Mouse (Mus musculus): ENCODE results near the gene Snx33.
A peak's percentile ranks its signal among the peaks of the same experiment; 100 is the strongest.
"Not testable (repeated sequence)": the region's sequence is repeated elsewhere in the genome, so short reads cannot be mapped to it uniquely, and the experiment has no call there.

Gene Snx33

DNA sequence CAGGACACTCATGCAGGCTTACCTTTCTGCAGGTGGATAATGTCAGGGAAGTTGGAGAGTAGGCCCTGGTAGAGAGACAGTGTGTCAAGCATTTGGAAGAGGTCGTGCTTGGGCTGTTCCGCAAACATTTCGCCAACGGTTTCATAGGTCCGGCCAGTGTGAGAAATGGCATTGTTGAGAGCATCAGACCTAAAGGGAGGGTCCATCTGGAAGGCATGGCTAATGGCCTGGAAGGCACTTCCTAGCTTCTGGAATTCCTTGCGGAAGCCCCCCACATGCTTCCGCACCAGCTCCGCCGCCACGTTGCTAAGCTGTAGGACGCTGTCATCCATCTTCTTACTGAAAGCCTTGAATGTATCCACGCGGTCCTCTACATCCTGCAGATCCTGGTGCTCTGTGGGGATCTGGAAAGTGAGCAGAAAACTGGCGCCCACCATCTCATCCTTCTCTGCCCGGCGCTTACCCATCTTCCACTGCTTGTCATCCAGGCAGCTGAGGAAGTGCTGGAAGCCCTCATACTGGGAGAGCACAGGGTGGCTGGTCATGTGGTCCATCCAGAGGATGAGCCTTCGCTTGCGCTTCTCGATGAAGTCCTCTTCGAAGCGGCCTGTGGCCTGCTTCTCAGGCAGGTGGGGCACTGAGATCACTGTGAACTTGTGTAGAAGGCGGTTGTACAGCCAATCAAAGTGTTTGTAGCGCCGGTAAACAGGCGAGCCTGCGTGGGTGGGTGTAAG lies 2.7 kb downstream of the Snx33 start:
- no peak for DNase-seq (ENCODE audit: low read depth, low spot score)

- no peak for DNase-seq (ENCODE audit: low read depth, low spot score)
Measured at GRCm38 (mm10) chr9:56924651-56925027, 3.5 kb downstream of the Snx33 start.

GRCm38 (mm10) chr9:56923841-56924650 lies 4.1 kb downstream of the Snx33 start:
- no peak for DNase-seq (ENCODE audit: low read depth, low spot score)

GRCm38 (mm10) chr9:56922746-56923145 lies 5.4 kb downstream of the Snx33 start:
- no peak for DNase-seq (ENCODE audit: low read depth, low spot score)

GRCm38 (mm10) chr9:56918466-56918865 lies 9.7 kb downstream of the Snx33 start:
- no peak for DNase-seq (ENCODE audit: low read depth, low spot score)

DNA sequence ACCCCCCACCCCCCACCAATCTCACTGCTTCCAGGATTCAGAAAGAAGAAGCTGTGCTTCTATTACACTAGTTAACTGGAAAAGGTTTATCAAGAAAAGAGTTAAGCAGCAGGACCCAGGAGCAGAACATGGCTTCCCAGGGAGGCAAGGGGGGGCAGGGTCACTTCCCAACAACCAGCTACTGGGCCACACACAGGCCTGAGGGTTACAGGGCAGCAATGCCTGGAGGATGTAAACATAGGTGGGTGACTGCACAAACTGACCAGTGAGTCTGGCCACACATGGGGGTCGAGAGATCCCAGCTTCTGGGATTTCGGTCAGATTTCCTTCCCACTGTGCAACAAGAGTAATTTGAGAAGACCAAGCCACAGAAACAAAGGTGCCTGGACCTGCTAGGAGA lies 11.0 kb downstream of the Snx33 start:
- no peak for DNase-seq (ENCODE audit: low read depth, low spot score)

DNA sequence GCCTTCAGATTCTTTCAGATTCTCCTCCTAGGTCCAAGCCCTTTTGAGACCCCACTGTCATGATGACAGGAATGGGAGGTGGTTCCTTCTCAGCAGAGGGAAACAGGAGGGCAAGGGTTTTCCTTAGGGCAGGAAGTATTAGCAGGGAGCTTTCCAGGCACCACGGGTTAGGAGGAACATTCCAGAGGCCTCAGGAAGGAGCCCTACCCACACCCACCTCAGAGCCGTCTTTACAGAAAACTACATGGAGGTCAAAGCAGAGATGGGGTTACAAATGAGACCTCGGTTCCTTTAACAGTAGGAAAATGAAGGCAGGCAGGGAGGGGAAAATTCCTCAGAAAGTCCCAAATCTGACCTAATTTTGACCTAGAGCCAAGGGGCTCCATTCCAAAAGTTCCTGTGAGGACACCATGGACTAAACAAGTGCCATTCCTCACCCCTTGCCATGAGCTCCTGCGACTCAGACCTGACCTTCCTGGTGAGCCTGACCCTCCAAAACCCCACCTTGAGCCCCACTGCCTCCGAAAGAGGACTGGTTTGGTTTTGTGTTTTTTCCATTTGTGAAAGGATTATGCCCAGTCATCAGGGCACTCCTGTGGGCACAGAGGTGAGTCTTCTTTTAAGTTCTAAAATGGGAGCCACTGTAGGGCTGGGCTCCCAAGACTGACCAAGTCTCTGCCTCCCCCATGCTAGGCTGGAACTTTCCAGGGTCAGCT lies 12.3 kb downstream of the Snx33 start:
- DNase-seq (ENCODE audit: low read depth, low spot score) = no peak

- no peak for DNase-seq (ENCODE audit: low read depth, low spot score)
Measured at GRCm38 (mm10) chr9:56915116-56915515, 13.1 kb downstream of the Snx33 start.

- no peak for DNase-seq (ENCODE audit: low read depth, low spot score)
Measured at GRCm38 (mm10) chr9:56913991-56914390, 14.2 kb downstream of the Snx33 start.

DNA sequence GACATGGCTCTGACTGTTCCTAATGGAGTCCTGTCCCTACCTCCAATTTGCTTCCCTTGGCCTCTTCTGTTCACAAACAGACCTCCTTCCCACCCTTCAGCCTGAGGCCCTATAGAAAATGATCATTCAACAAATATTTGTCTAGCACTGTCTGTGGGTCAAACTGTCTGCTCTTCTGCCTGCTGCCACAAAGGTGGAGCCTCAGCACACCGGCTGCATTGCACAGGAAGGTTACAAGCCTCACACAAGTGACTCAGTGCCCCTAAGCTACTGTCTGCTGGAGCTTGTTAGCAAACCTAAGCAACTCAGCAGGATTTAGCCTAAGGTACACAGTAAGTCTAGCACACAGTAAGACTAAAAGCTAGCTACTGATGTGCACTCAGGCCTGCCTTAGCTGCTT lies 17.2 kb downstream of the Snx33 start:
- DNase-seq (ENCODE audit: low read depth, low spot score) = no peak

GRCm38 (mm10) chr9:56909991-56910390 lies 18.2 kb downstream of the Snx33 start:
- DNase-seq (ENCODE audit: low read depth, low spot score) = not testable (repeated sequence)

- DNase-seq (ENCODE audit: low read depth, low spot score) = no peak
Measured at GRCm38 (mm10) chr9:56907549-56907948, 20.6 kb downstream of the Snx33 start.

DNA sequence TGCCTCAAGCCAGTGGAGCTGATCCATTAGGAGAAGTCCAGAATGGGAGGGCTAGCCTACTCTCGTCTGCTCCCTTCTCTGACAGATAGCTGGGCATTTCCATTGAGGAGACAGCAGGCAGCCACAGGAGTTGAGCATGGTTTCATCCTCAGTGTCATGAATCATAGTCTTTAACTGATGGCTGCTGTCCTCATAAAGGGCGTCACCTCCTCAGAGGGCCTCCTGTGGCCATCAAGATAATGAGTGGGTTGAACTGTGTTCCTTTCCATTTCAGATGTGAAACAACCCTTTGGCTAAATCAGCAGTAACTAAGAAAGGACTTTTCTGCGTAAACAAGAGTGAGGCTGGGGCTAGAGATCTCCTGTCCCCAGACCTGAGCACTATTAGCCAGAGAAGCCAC lies 24.5 kb downstream of the Snx33 start:
- DNase-seq (ENCODE audit: low read depth, low spot score) = no peak

- DNase-seq (ENCODE audit: low read depth, low spot score) = no peak
Measured at GRCm38 (mm10) chr9:56901187-56901586, 27.0 kb downstream of the Snx33 start.

GRCm38 (mm10) chr9:56900571-56900970 lies 27.6 kb downstream of the Snx33 start:
- no peak for DNase-seq (ENCODE audit: low read depth, low spot score)

GRCm38 (mm10) chr9:56900060-56900459 lies 28.1 kb downstream of the Snx33 start:
- no peak for DNase-seq (ENCODE audit: low read depth, low spot score)

DNA sequence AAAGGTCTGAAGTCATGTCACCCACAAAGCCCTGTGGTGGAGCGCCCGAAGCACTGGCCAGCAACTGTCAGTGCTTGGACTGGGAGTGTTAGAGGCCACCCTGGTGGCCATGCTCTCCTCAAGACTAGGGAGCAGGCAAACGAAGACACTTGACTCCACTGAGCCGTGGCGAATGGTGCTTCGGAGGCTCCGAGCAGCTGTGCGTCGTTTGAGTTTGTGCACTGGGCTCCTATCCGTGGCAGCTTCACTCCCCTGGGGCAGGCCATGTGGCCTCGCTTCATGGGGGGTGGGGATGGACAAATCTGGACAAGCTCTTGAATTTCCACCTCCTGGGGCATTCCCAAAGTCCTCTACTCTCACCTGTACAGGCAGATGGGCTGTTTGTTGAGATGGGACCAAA lies 28.8 kb downstream of the Snx33 start:
- no peak for DNase-seq (ENCODE audit: low read depth, low spot score)

DNA sequence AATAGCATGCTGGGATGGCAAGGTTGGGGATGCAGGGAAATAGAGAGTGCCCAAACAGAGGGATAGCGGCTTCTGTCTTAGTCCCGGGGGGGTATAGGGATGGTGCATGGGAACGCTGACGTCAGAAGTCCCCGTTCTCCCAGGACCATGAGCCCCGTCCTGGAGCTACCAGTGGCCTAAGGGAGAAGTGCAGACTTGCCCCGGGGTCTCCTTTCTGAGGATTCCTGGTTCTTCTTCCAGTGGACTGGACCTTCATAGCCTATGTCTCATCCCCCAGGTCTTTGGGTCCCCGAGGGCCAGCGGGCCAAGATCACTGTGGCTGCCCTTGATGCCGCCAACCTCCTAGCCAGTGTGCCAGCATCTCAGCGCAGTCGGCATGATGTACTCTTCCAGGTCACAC lies 31.4 kb downstream of the Snx33 start:
- DNase-seq (ENCODE audit: low read depth, low spot score) = no peak

- no peak for DNase-seq (ENCODE audit: low read depth, low spot score)
Measured at GRCm38 (mm10) chr9:56894006-56894405, 34.2 kb downstream of the Snx33 start.

DNA sequence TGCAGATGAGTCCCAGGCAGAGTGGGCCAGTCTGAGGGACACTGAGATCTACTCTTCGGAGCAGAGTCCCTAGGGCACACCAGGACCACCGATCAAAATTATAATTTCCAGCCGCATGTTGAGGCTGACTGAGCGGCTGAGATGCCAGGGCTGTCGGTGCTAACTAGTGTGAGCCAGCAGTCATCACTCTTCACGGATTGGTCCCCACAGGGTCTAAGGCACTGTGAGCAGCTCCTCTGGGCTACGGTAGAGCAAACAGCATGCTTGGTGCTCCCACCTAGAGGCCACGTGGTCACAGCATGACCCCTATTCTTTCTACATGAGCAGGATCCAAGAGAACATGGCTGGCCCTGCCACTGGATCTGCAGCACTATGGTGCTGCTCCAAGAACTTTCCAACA lies 34.9 kb downstream of the Snx33 start:
- DNase-seq (ENCODE audit: low read depth, low spot score) = no peak

- DNase-seq (ENCODE audit: low read depth, low spot score) = no peak
Measured at GRCm38 (mm10) chr9:56892111-56892510, 36.1 kb downstream of the Snx33 start.

GRCm38 (mm10) chr9:56891517-56892011 lies 36.6 kb downstream of the Snx33 start:
- DNase-seq (ENCODE audit: low read depth, low spot score) = peak; percentile 44

All from retina, adult 2 months (tissue).